Mouse (Mus musculus): Measurements from ENCODE around the gene Olfr806. TPM values are rescaled to one million over a fixed set of nuclear protein-coding genes. Genes with fewer than 3 reads are reported as not detected.

Olfr806 gene
- not detected for polyA plus RNA-seq (2017; shearing (Covaris generic))

- no peak for ATAC-seq
These were observed at the start of gene Olfr806 for GRCm38 (mm10) chr10:129741821-129742220. Olfr806 (minus strand) TSS chr10:129741921.

GRCm38 (mm10) chr10:129778123-129778522 is 36.4 kb upstream of the Olfr806 start:
- no peak for ATAC-seq

- no peak for ATAC-seq
These were observed 32.6 kb upstream of the Olfr806 start, which contains the start of gene Olfr809 for GRCm38 (mm10) chr10:129774338-129774737. Olfr809 (plus strand) TSS chr10:129774638.

- ATAC-seq, result no peak
These were observed 23.5 kb upstream of the Olfr806 start, which contains the start of gene Olfr808 for GRCm38 (mm10) chr10:129765182-129765581. Olfr808 (plus strand) TSS chr10:129765482.

- no peak for ATAC-seq
These were observed 16.0 kb upstream of the Olfr806 start, which contains the start of gene Olfr807 for GRCm38 (mm10) chr10:129757693-129758092. Olfr807 (minus strand) TSS chr10:129757793.

- ATAC-seq, result no peak
These were observed 12.4 kb downstream of the Olfr806 start, which contains the start of gene Olfr805 for GRCm38 (mm10) chr10:129729275-129729674. Olfr805 (minus strand) TSS chr10:129729375.

GRCm38 (mm10) chr10:129702910-129703309 is 38.8 kb downstream of the Olfr806 start, which contains the start of gene Olfr804:
Olfr804 (plus strand) TSS chr10:129703210.
- ATAC-seq, result no peak

- no peak for ATAC-seq
These were observed 47.5 kb downstream of the Olfr806 start, which contains the start of gene Olfr803 for GRCm38 (mm10) chr10:129694186-129694585. Olfr803 (minus strand) TSS chr10:129694286.

- ATAC-seq, result no peak
These were observed 53.7 kb downstream of the Olfr806 start, which contains the start of gene Olfr802 for GRCm38 (mm10) chr10:129688069-129688468. Olfr802 (minus strand) TSS chr10:129688169.

Other genes with a start within 250 kb of the Olfr806 start
- gene Olfr790, start 243.4 kb downstream of the Olfr806 start, polyA plus RNA-seq (2017; shearing (Covaris generic)), result not detected
- gene Olfr791, start 220.1 kb downstream of the Olfr806 start, polyA plus RNA-seq (2017; shearing (Covaris generic)), result not detected
- not detected for gene Olfr792, start 202.8 kb downstream of the Olfr806 start, polyA plus RNA-seq (2017; shearing (Covaris generic))
- gene Olfr794, start 174.3 kb downstream of the Olfr806 start, polyA plus RNA-seq (2017; shearing (Covaris generic)), result not detected
- gene Olfr796, start 129.4 kb downstream of the Olfr806 start, polyA plus RNA-seq (2017; shearing (Covaris generic)), result not detected
- gene Olfr798, start 114.0 kb downstream of the Olfr806 start, polyA plus RNA-seq (2017; shearing (Covaris generic)), result under 1 TPM in 1 of 2 experiments, not detected in 1; 0.61 TPM
- not detected for gene Olfr799, start 104.4 kb downstream of the Olfr806 start, polyA plus RNA-seq (2017; shearing (Covaris generic))
- gene Olfr800, start 84.2 kb downstream of the Olfr806 start, polyA plus RNA-seq (2017; shearing (Covaris generic)), result not detected
- gene Olfr801, start 68.1 kb downstream of the Olfr806 start, polyA plus RNA-seq (2017; shearing (Covaris generic)), result not detected
- gene Olfr802, start 53.8 kb downstream of the Olfr806 start, polyA plus RNA-seq (2017; shearing (Covaris generic)), result not detected
- gene Olfr803, start 47.6 kb downstream of the Olfr806 start, polyA plus RNA-seq (2017; shearing (Covaris generic)), result not detected
- gene Olfr804, start 38.7 kb downstream of the Olfr806 start, polyA plus RNA-seq (2017; shearing (Covaris generic)), result not detected
- under 1 TPM in 1 of 2 experiments, not detected in 1; 0.24 TPM for gene Olfr805, start 12.5 kb downstream of the Olfr806 start, polyA plus RNA-seq (2017; shearing (Covaris generic))
- not detected for gene Olfr807, start 15.9 kb upstream of the Olfr806 start, polyA plus RNA-seq (2017; shearing (Covaris generic))
- gene Olfr808, start 23.6 kb upstream of the Olfr806 start, polyA plus RNA-seq (2017; shearing (Covaris generic)), result not detected
- not detected for gene Olfr809, start 32.7 kb upstream of the Olfr806 start, polyA plus RNA-seq (2017; shearing (Covaris generic))
- gene Olfr810, start 53.0 kb upstream of the Olfr806 start, polyA plus RNA-seq (2017; shearing (Covaris generic)), result not detected
- not detected for gene Olfr811, start 62.5 kb upstream of the Olfr806 start, polyA plus RNA-seq (2017; shearing (Covaris generic))
- gene Olfr812, start 104.2 kb upstream of the Olfr806 start, polyA plus RNA-seq (2017; shearing (Covaris generic)), result not detected
- gene Olfr813, start 113.4 kb upstream of the Olfr806 start, polyA plus RNA-seq (2017; shearing (Covaris generic)), result not detected
- gene Olfr814, start 137.9 kb upstream of the Olfr806 start, polyA plus RNA-seq (2017; shearing (Covaris generic)), result under 1 TPM in 1 of 2 experiments, not detected in 1; 0.15 TPM
- not detected for gene Olfr815, start 163.9 kb upstream of the Olfr806 start, polyA plus RNA-seq (2017; shearing (Covaris generic))
- gene Olfr816, start 173.7 kb upstream of the Olfr806 start, polyA plus RNA-seq (2017; shearing (Covaris generic)), result under 1 TPM in 1 of 2 experiments, not detected in 1; 0.25 TPM
- not detected for gene Olfr818, start 207.2 kb upstream of the Olfr806 start, polyA plus RNA-seq (2017; shearing (Covaris generic))
- gene Olfr819, start 225.3 kb upstream of the Olfr806 start, polyA plus RNA-seq (2017; shearing (Covaris generic)), result not detected
- gene Olfr247, start 234.2 kb upstream of the Olfr806 start, polyA plus RNA-seq (2017; shearing (Covaris generic)), result not detected
- not detected for gene Gm10310, start 243.1 kb upstream of the Olfr806 start, polyA plus RNA-seq (2017; shearing (Covaris generic))